Mouse (Mus musculus) hindbrain, embryonic 13.5 days (tissue): ENCODE results near the gene Mob3c. TPM values are rescaled to one million over a fixed set of nuclear protein-coding genes. Genes with fewer than 3 reads are reported as not detected.

ENCODE experiments used
- polyA plus RNA-seq: library from polyadenylated mRNA; unstranded; fragments of >200 nt; fragmentation: Nextera tagmentation; extraction: Ambion mirVana; gene quantifications from 2 replicates; pipeline ENCODE4 v1.2.1, GENCODE M21; 2015

The Mob3c gene
- polyA plus RNA-seq, 1 experiment from 2014 or later: 4.8 TPM

Other genes with a start within 250 kb of the Mob3c start
- gene Cyp4a32, start 227.1 kb upstream of the Mob3c start, polyA plus RNA-seq: not detected in 2 replicates
- 0.38 and 0.42 TPM in 2 replicates for gene Cyp4b1, start 180.4 kb upstream of the Mob3c start, polyA plus RNA-seq
- gene Efcab14, start 90.3 kb upstream of the Mob3c start, polyA plus RNA-seq: 20.6 and 21.3 TPM in 2 replicates
- 0.29 TPM in 1 of 2 replicates, not detected in the other for gene Tex38, start 47.1 kb upstream of the Mob3c start, polyA plus RNA-seq
- 37.3 and 41.8 TPM in 2 replicates for gene Atpaf1, start 43.3 kb upstream of the Mob3c start, polyA plus RNA-seq
- gene Mknk1, start 11.1 kb downstream of the Mob3c start, polyA plus RNA-seq: 21.3 and 23.7 TPM in 2 replicates
- gene Kncn, start 56.3 kb downstream of the Mob3c start, polyA plus RNA-seq: not detected in 2 replicates
- 0.12 and 0.30 TPM in 2 replicates for gene 6430628N08Rik, start 62.6 kb downstream of the Mob3c start, polyA plus RNA-seq
- gene Dmbx1, start 111.8 kb downstream of the Mob3c start, polyA plus RNA-seq: 12.7 and 14.3 TPM in 2 replicates
- gene Faah, start 189.8 kb downstream of the Mob3c start, polyA plus RNA-seq: 13.0 and 13.3 TPM in 2 replicates
- 13.8 and 15.7 TPM in 2 replicates for gene Nsun4, start 225.8 kb downstream of the Mob3c start, polyA plus RNA-seq
- gene Uqcrh, start 247.0 kb downstream of the Mob3c start, polyA plus RNA-seq: 441 and 446 TPM in 2 replicates
- gene Lrrc41, start 247.2 kb downstream of the Mob3c start, polyA plus RNA-seq: 66.4 and 68.5 TPM in 2 replicates